Mouse (Mus musculus): ENCODE results near the gene Asic1. TPM values are rescaled to one million over a fixed set of nuclear protein-coding genes. Genes with fewer than 3 reads are reported as not detected.

Asic1 gene
- total and polyA plus RNA-seq, 2 experiments from 2014 or later: 28.1 to 99.1 TPM

GRCm38 (mm10) chr15:99704881-99705280 lies 34.7 kb downstream of the Asic1 start:
- Histone ChIP-seq H3K4me1 (ENCODE audit: insufficient read depth) (peaks cover 20% of the 10 kb centered on the region), H3K4me3 (ENCODE audit: low read depth, low read length) (peak overlapping the region; percentile 9; the same call in 1 of the 2 replicates), H3K27ac (ENCODE audit: low read depth, low read length) (peak overlapping the region; percentile 98), H3K9me3 (ENCODE audit: low read length) (no peaks in the 10 kb centered on the region), H3K36me3 (ENCODE audit: insufficient read depth) (peaks cover 57% of the 10 kb centered on the region), H3K27me3 (ENCODE audit: insufficient read depth, low read length) (no peaks in the 10 kb centered on the region), H3K4me2 (ENCODE audit: low read depth) (peak overlapping the region; percentile 83), H3K9ac (peak overlapping the region; percentile 97)
- 35% methylated on average over 7 of the region's 7 CpGs for WGBS
- no peak for ATAC-seq
- no peak for DNase-seq
- no peak for TF ChIP-seq CTCF (IDR thresholded peaks at IDR 0.05; ENCODE audit: low read depth)

GRCm38 (mm10) chr15:99705440-99706048 lies 35.4 kb downstream of the Asic1 start, which contains the start of gene Gm17349:
Gm17349 (minus strand) TSS chr15:99705490.
- Histone ChIP-seq H3K9me3 (ENCODE audit: low read length) (no peaks in the 10 kb centered on the region), H3K4me1 (ENCODE audit: insufficient read depth) (peaks cover 20% of the 10 kb centered on the region), H3K36me3 (ENCODE audit: insufficient read depth) (peaks cover 59% of the 10 kb centered on the region), H3K9ac (peak within 1 kb of the TSS; percentile 97), H3K4me3 (ENCODE audit: low read depth, low read length) (peak within 1 kb of the TSS; percentile 22), H3K27ac (ENCODE audit: low read depth, low read length) (peak within 1 kb of the TSS; percentile 98), H3K27me3 (ENCODE audit: insufficient read depth, low read length) (no peaks in the 10 kb centered on the region), H3K4me2 (ENCODE audit: low read depth) (peak within 1 kb of the TSS; percentile 83)
- DNase-seq: peak; percentile 72
- 65% methylated on average over 11 of the region's 11 CpGs for WGBS
- TF ChIP-seq CTCF (IDR thresholded peaks at IDR 0.05; ENCODE audit: low read depth): peak; percentile 80
- ATAC-seq: no peak

GRCm38 (mm10) chr15:99708176-99708575 lies 38.0 kb downstream of the Asic1 start:
- H3K9me3 ChIP-seq (ENCODE audit: low read length): no peaks in the 10 kb centered on the region
- no peak overlapping the region for H3K27ac ChIP-seq (ENCODE audit: low read depth, low read length)
- TF ChIP-seq CTCF (IDR thresholded peaks at IDR 0.05; ENCODE audit: low read depth): no peak
- 91% methylated on average over 13 of the region's 13 CpGs for WGBS
- no peak overlapping the region for H3K9ac ChIP-seq
- ATAC-seq (no peak), DNase-seq (no peak)
- H3K4me2 ChIP-seq (ENCODE audit: low read depth): no peak overlapping the region
- H3K27me3 ChIP-seq (ENCODE audit: insufficient read depth, low read length): no peaks in the 10 kb centered on the region
- peaks cover 85% of the 10 kb centered on the region for H3K36me3 ChIP-seq (ENCODE audit: insufficient read depth)
- H3K4me3 ChIP-seq (ENCODE audit: low read depth, low read length): no peak overlapping the region
- peaks cover 17% of the 10 kb centered on the region for H3K4me1 ChIP-seq (ENCODE audit: insufficient read depth)

- DNase-seq (no peak), ATAC-seq (no peak)
- Histone ChIP-seq H3K9me3 (ENCODE audit: low read length) (no peaks in the 10 kb centered on the region), H3K4me2 (ENCODE audit: low read depth) (no peak overlapping the region), H3K27ac (ENCODE audit: low read depth, low read length) (no peak overlapping the region), H3K4me3 (ENCODE audit: low read depth, low read length) (no peak overlapping the region), H3K9ac (no peak overlapping the region), H3K27me3 (ENCODE audit: insufficient read depth, low read length) (no peaks in the 10 kb centered on the region), H3K4me1 (ENCODE audit: insufficient read depth) (no peaks in the 10 kb centered on the region), H3K36me3 (ENCODE audit: insufficient read depth) (peaks cover 83% of the 10 kb centered on the region)
- TF ChIP-seq CTCF (IDR thresholded peaks at IDR 0.05; ENCODE audit: low read depth): no peak
- WGBS: 92% methylated on average over 10 of the region's 10 CpGs
Measured at GRCm38 (mm10) chr15:99710221-99711190, 40.3 kb downstream of the Asic1 start.

- Histone ChIP-seq H3K9me3 (ENCODE audit: low read length) (no peaks in the 10 kb centered on the region), H3K4me1 (ENCODE audit: insufficient read depth) (no peaks in the 10 kb centered on the region; the same call in 1 of the 2 replicates), H3K36me3 (ENCODE audit: insufficient read depth) (peaks cover 77% of the 10 kb centered on the region), H3K4me3 (ENCODE audit: low read depth, low read length) (no peak overlapping the region), H3K27me3 (ENCODE audit: insufficient read depth, low read length) (no peaks in the 10 kb centered on the region), H3K9ac (no peak overlapping the region), H3K27ac (ENCODE audit: low read depth, low read length) (no peak overlapping the region), H3K4me2 (ENCODE audit: low read depth) (no peak overlapping the region)
- TF ChIP-seq CTCF (IDR thresholded peaks at IDR 0.05; ENCODE audit: low read depth): no peak
- ATAC-seq (no peak), DNase-seq (no peak)
- WGBS: 86% methylated on average over 3 of the region's 3 CpGs
Measured at GRCm38 (mm10) chr15:99711491-99711890, 41.3 kb downstream of the Asic1 start.

- Histone ChIP-seq H3K9ac (no peak overlapping the region), H3K36me3 (ENCODE audit: insufficient read depth) (peaks cover 65% of the 10 kb centered on the region), H3K27me3 (ENCODE audit: insufficient read depth, low read length) (no peaks in the 10 kb centered on the region), H3K9me3 (ENCODE audit: low read length) (no peaks in the 10 kb centered on the region), H3K4me1 (ENCODE audit: insufficient read depth) (no peaks in the 10 kb centered on the region; the same call in 1 of the 2 replicates), H3K27ac (ENCODE audit: low read depth, low read length) (no peak overlapping the region), H3K4me2 (ENCODE audit: low read depth) (no peak overlapping the region), H3K4me3 (ENCODE audit: low read depth, low read length) (no peak overlapping the region)
- TF ChIP-seq CTCF (IDR thresholded peaks at IDR 0.05; ENCODE audit: low read depth): no peak
- no peak for ATAC-seq
- WGBS: 74% methylated on average over 13 of the region's 13 CpGs
- DNase-seq: no peak
Measured at GRCm38 (mm10) chr15:99712666-99713559, 42.7 kb downstream of the Asic1 start.
